ENCODE assay signal across 14 mouse cellular contexts in the genomic region with DNA sequence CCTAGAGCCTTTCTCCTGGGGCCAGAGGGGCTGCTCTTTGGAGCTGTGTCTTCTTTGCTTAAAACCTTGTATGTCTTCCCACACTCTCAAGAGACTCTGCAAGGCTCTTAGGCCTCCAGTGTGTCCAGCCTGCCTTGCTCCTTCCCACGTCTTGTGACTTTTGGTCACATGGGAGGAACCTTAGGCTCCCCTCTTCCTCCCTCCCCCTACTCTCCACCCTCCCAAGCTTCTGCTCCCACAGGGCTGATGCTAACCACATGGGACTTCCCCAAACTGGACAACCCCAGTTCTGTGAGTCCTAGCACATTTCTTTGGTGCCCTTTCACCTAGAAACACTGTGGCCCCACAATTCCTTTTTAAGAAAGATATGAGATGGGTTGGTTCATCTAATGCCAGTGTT. TPM values are rescaled to one million over a fixed set of nuclear protein-coding genes. Genes with fewer than 3 reads are reported as not detected.
DNase-seq lines count a peak whose midpoint lies in the region; ATAC-seq lines count a peak whose summit lies in the region.
"Had no signal": no experiment of that assay in that cellular context is flagged by ENCODE, and none has a peak within 500 bp of the region (broad histone marks: within the 10 kb centered on the region; RNA-seq: fewer than 3 reads in every experiment).

No protein-coding gene starts in this region.

- no peaks in the 10 kb centered on the region for H3K9me3 ChIP-seq in heart, embryonic 10.5 days
- H3K9me3 ChIP-seq in forebrain, embryonic 12.5 days: no peaks in the 10 kb centered on the region
- H3K9me3 ChIP-seq in forebrain, embryonic 10.5 days: no peaks in the 10 kb centered on the region
- H3K9me3 ChIP-seq: embryonic facial prominence, embryonic 12.5 days; forebrain, embryonic 15.5 days had no signal

- WGBS in heart, embryonic 10.5 days: 28% methylated on average over 1 of the region's 1 CpGs
- 53% methylated on average over 1 of the region's 1 CpGs for WGBS in forebrain, embryonic 12.5 days
- WGBS in forebrain, embryonic 10.5 days: 46% methylated on average over 1 of the region's 1 CpGs

- no peak overlapping the region for H3K9ac ChIP-seq in forebrain, embryonic 12.5 days
- H3K9ac ChIP-seq: embryonic facial prominence, embryonic 12.5 days; forebrain, embryonic 15.5 days; liver, embryonic 14.5 days had no signal

- no peaks in the 10 kb centered on the region for H3K27me3 ChIP-seq in heart, embryonic 10.5 days (ENCODE audit: insufficient read depth, poor library complexity, severe bottlenecking)
- peaks cover 4% of the 10 kb centered on the region; the same call in 1 of the 2 replicates for H3K27me3 ChIP-seq in forebrain, embryonic 12.5 days
- no peaks in the 10 kb centered on the region for H3K27me3 ChIP-seq in forebrain, embryonic 10.5 days (ENCODE audit: poor library complexity, severe bottlenecking)
- H3K27me3 ChIP-seq: embryonic facial prominence, embryonic 12.5 days; forebrain, embryonic 15.5 days had no signal

- ATAC-seq in common myeloid progenitor, adult 5-6 weeks (replicated peaks; ENCODE audit: low read depth, poor library complexity, severe bottlenecking): peak; percentile 79
- no peak for ATAC-seq in forebrain, embryonic 12.5 days (ENCODE audit: low FRiP score)
- ATAC-seq in frontal cortex, adult (ENCODE audit: low TSS enrichment): no peak
- ATAC-seq: forebrain, embryonic 15.5 days had no signal

- no peaks in the 10 kb centered on the region for H3K4me1 ChIP-seq in heart, embryonic 10.5 days
- no peaks in the 10 kb centered on the region for H3K4me1 ChIP-seq in forebrain, embryonic 12.5 days
- H3K4me1 ChIP-seq in forebrain, embryonic 10.5 days: no peaks in the 10 kb centered on the region
- H3K4me1 ChIP-seq: embryonic facial prominence, embryonic 12.5 days; forebrain, embryonic 15.5 days had no signal

- H3K36me3 ChIP-seq in heart, embryonic 10.5 days: no peaks in the 10 kb centered on the region
- no peaks in the 10 kb centered on the region for H3K36me3 ChIP-seq in forebrain, embryonic 12.5 days (replicated peaks)
- no peaks in the 10 kb centered on the region for H3K36me3 ChIP-seq in forebrain, embryonic 10.5 days (replicated peaks)
- H3K36me3 ChIP-seq: embryonic facial prominence, embryonic 12.5 days; forebrain, embryonic 15.5 days had no signal

- H3K4me3 ChIP-seq in heart, embryonic 10.5 days: no peak overlapping the region
- H3K4me3 ChIP-seq in forebrain, embryonic 12.5 days (replicated peaks): no peak overlapping the region
- H3K4me3 ChIP-seq in forebrain, embryonic 10.5 days: no peak overlapping the region
- H3K4me3 ChIP-seq: embryonic facial prominence, embryonic 12.5 days; forebrain, embryonic 15.5 days; left cerebral cortex, adult 2 months had no signal

- peak; percentile 99 for DNase-seq in heart, adult 11 months
- no peak for DNase-seq in heart, embryonic 10.5 days (ENCODE audit: low spot score)
- DNase-seq in 416B (ENCODE audit: low read depth): peak; percentile 85
- peak; percentile 54 to 57 for DNase-seq in lung, postnatal 4 days
- DNase-seq in forebrain, embryonic 10.5 days (ENCODE audit: extremely low spot score, low spot score): no peak
- DNase-seq: cerebellum, adult 18-20 months; right cerebral cortex, adult 18-20 months had no signal

- no peak overlapping the region for H3K27ac ChIP-seq in heart, embryonic 10.5 days
- H3K27ac ChIP-seq in forebrain, embryonic 12.5 days: no peak overlapping the region
- no peak overlapping the region for H3K27ac ChIP-seq in forebrain, embryonic 10.5 days
- H3K27ac ChIP-seq: embryonic facial prominence, embryonic 12.5 days; forebrain, embryonic 15.5 days; left cerebral cortex, adult 2 months; liver, embryonic 14.5 days had no signal

- no peak overlapping the region for H3K4me2 ChIP-seq in forebrain, embryonic 12.5 days
- H3K4me2 ChIP-seq: embryonic facial prominence, embryonic 12.5 days; forebrain, embryonic 15.5 days had no signal

RNA-seq across cellular contexts. Expression of gene Cd300a, which starts 8.2 kb away (rescaled TPM):
- 0.46 and 0.62 TPM in 2 replicates for polyA plus RNA-seq in heart, embryonic 10.5 days (2016; fragmentation: Nextera tagmentation; extraction: Ambion mirVana)
- total RNA-seq in common myeloid progenitor, adult 5-6 weeks (2017): 11.4 and 24.8 TPM in 2 replicates
- polyA plus RNA-seq in forebrain, embryonic 12.5 days (2016; fragmentation: Nextera tagmentation; extraction: Ambion mirVana): 0.44 and 0.68 TPM in 2 replicates
- 0.42 and 1.3 TPM in 2 replicates for polyA plus RNA-seq in forebrain, embryonic 10.5 days (2016; fragmentation: Nextera tagmentation; extraction: Ambion mirVana)

RNA-seq across cellular contexts. Expression of gene Cd300lb, which starts 36.2 kb away (rescaled TPM):
- polyA plus RNA-seq in heart, embryonic 10.5 days (2016; fragmentation: Nextera tagmentation; extraction: Ambion mirVana): 0.48 and 1.0 TPM in 2 replicates
- 8.5 and 9.5 TPM in 2 replicates for total RNA-seq in common myeloid progenitor, adult 5-6 weeks (2017)
- polyA plus RNA-seq in forebrain, embryonic 12.5 days (2016; fragmentation: Nextera tagmentation; extraction: Ambion mirVana): not detected in 2 replicates
- not detected in 2 replicates for polyA plus RNA-seq in forebrain, embryonic 10.5 days (2016; fragmentation: Nextera tagmentation; extraction: Ambion mirVana)
- total RNA-seq: left cerebral cortex, adult 2 months had no signal
- polyA plus RNA-seq: forebrain, embryonic 15.5 days had no signal

RNA-seq across cellular contexts. Expression of gene Gprc5c, which starts 47.1 kb away (rescaled TPM):
- polyA plus RNA-seq in heart, embryonic 10.5 days (2016; fragmentation: Nextera tagmentation; extraction: Ambion mirVana): 36.6 and 46.3 TPM in 2 replicates
- total RNA-seq in common myeloid progenitor, adult 5-6 weeks (2017): not detected in 2 replicates
- 8.4 and 10.8 TPM in 2 replicates for polyA plus RNA-seq in forebrain, embryonic 12.5 days (2016; fragmentation: Nextera tagmentation; extraction: Ambion mirVana)
- polyA plus RNA-seq in forebrain, embryonic 10.5 days (2016; fragmentation: Nextera tagmentation; extraction: Ambion mirVana): 31.7 and 32.3 TPM in 2 replicates

Comparison
In these comparisons a context has a peak if more than half of its experiments do, and no peak if none do; other contexts are left out.
1. DNase-seq: peak in heart, adult 11 months (single experiment), 416B (single experiment) and lung, postnatal 4 days (2 of 2); none in heart, embryonic 10.5 days (single experiment) and forebrain, embryonic 10.5 days (single experiment).